Mouse (Mus musculus): ENCODE results near the gene Foxg1. TPM values are rescaled to one million over a fixed set of nuclear protein-coding genes. Genes with fewer than 3 reads are reported as not detected.

Foxg1 gene
- polyA plus RNA-seq, 1 experiment from 2014 or later, result 4.7 TPM

DNA sequence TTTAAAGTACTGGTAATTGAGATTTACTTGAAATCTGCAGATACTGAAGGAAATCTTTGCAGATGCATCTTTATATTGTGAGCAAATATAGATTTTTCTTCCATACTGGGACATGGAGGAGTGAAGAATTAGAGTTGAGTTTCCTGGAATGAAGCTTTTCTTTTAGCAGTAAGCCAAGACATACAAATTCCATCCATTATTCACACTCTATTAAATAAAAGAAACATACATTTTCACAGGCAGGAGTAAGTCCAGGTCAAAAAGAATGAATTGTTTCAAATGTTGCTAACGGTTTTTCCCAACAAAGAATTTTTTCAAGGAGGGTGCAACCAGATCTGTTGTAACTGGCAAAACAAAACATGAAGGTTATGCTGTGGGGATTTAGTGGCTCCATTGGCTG, 17.2 kb downstream of the Foxg1 start:
- Histone ChIP-seq H3K9me3 (no peaks in the 10 kb centered on the region), H3K4me1 (peaks cover 13% of the 10 kb centered on the region), H3K27me3 (replicated peaks; ENCODE audit: low read depth, poor library complexity, severe bottlenecking) (peaks cover 95% of the 10 kb centered on the region), H3K36me3 (replicated peaks) (no peaks in the 10 kb centered on the region), H3K4me3 (no peak overlapping the region), H3K27ac (replicated peaks) (no peak overlapping the region; the same call in 1 of the 2 replicates)
- 2% methylated on average over 1 of the region's 1 CpGs for WGBS
- no peak for DNase-seq (ENCODE audit: low spot score)

DNA sequence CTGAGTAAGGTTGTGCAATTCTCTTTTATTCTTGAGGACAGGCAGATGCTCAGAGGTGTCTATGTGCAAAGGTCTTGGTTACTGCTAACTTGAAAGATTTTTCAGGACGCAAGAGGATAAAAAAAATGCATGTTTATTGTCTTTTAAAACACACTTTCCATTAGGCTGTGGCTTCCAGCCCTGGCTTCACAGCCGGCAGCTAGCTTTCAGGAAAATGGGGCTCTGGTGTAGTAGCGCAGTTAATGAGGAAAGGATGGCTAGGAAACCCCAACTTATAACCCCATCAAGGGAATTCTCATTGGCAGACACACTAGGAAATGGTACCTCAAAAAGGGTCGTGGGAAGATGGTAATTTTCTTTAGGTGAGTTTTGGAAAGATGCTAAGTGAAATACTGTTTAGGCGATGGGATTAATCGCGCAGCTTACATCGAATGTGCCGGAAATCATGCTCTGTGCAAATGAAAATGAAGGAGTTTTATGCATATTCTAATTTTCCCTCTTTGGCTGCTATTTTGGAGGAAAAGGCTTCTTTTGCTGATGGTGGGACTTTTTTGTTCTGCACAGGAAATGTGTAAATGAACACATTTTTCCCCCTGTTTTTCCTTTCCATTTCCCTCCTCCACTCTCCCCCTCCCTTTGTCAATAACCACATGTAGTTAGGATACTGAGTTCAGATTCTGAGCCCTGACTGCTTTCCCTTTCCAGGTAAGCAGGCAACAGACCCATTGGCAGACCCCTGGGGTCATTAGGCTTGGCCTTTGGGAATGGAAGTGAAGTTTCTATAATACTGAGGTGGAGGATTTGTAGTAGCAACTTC, 17.8 kb downstream of the Foxg1 start:
- peaks cover 95% of the 10 kb centered on the region for H3K27me3 ChIP-seq (replicated peaks; ENCODE audit: low read depth, poor library complexity, severe bottlenecking)
- DNase-seq (ENCODE audit: low spot score), result no peak
- WGBS, result under 1% methylated on average over 9 of the region's 9 CpGs

GRCm38 (mm10) chr12:49400853-49401118, 18.3 kb downstream of the Foxg1 start:
- no peaks in the 10 kb centered on the region for H3K36me3 ChIP-seq (replicated peaks)
- no peak for DNase-seq (ENCODE audit: low spot score)
- H3K4me1 ChIP-seq, result peaks cover 13% of the 10 kb centered on the region
- peak overlapping the region; percentile 87; the same call in 1 of the 2 replicates for H3K27ac ChIP-seq (replicated peaks)
- peak overlapping the region; percentile 64 for H3K4me3 ChIP-seq
- H3K27me3 ChIP-seq (replicated peaks; ENCODE audit: low read depth, poor library complexity, severe bottlenecking), result peaks cover 90% of the 10 kb centered on the region
- under 1% methylated on average over 8 of the region's 8 CpGs for WGBS
- H3K9me3 ChIP-seq, result no peaks in the 10 kb centered on the region

More for the DNA sequence above, 17.8 kb downstream of the Foxg1 start:
- Histone ChIP-seq H3K4me1 (peaks cover 13% of the 10 kb centered on the region), H3K36me3 (replicated peaks) (no peaks in the 10 kb centered on the region), H3K9me3 (no peaks in the 10 kb centered on the region), H3K27ac (replicated peaks) (no peak overlapping the region; the same call in 1 of the 2 replicates), H3K4me3 (peak overlapping the region; percentile 64)

DNA sequence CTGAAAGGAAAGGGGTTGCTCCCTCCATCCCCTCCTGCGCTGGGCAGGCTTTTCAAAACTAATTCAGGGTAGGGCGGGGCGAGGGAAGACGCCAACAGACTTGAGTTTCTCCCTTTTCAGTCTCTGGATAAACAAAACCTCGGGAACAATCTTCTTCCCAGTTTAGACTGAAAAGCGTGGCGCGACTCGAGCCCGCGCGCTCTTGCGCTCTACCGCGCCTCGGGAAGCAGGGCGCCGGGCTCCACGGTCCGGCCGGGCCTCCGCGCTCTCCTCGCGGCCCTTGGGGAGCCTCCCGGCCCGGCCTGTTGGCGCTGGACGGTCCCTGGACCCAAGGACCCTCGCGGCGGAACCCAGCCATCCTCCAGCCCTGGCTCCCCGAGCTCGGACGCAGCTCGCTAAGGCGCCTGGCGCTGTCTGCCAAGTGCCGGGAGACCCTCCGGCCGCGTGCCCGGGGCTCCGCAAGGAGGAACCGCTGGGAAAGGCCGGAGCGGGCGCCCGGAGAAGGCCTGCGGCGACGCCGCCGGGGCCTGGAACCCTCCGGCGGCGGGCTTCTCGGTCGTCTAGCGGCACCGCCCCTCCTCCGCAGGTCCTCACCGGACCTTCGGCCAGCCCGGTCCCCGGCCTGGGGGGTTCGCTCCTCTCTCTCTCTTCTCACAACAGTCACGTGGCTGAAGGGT, 18.8 kb downstream of the Foxg1 start:
- WGBS, result under 1% methylated on average over 68 of the region's 68 CpGs
- Histone ChIP-seq H3K4me3 (peak overlapping the region; percentile 64), H3K4me1 (peaks cover 13% of the 10 kb centered on the region), H3K36me3 (replicated peaks) (no peaks in the 10 kb centered on the region), H3K27ac (replicated peaks) (peak overlapping the region; percentile 87), H3K27me3 (replicated peaks; ENCODE audit: low read depth, poor library complexity, severe bottlenecking) (peaks cover 88% of the 10 kb centered on the region), H3K9me3 (no peaks in the 10 kb centered on the region)
- peak; percentile 72 for DNase-seq (ENCODE audit: low spot score)

DNA sequence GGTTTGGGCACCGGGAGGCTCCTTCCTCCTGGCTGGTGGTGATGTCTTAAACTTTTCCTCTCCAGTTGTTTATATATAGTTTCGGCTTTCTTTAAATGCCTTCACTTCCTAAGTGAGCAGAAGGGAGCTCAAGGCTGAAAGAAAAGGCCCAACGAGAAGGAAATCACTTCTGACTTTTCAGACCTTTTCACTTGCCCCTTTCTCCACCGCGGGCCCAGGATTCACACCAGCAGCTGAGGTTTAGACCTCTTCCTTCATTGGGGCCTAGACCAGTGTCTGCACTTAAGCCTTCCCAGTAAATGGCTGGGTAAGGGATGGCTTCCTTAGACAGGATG, 19.3 kb downstream of the Foxg1 start:
- no peak for DNase-seq (ENCODE audit: low spot score)
- H3K4me3 ChIP-seq, result peak overlapping the region; percentile 64
- peak overlapping the region; percentile 87 for H3K27ac ChIP-seq (replicated peaks)
- under 1% methylated on average over 5 of the region's 5 CpGs for WGBS
- peaks cover 83% of the 10 kb centered on the region for H3K27me3 ChIP-seq (replicated peaks; ENCODE audit: low read depth, poor library complexity, severe bottlenecking)
- H3K9me3 ChIP-seq, result no peaks in the 10 kb centered on the region
- peaks cover 13% of the 10 kb centered on the region for H3K4me1 ChIP-seq
- H3K36me3 ChIP-seq (replicated peaks), result no peaks in the 10 kb centered on the region

DNA sequence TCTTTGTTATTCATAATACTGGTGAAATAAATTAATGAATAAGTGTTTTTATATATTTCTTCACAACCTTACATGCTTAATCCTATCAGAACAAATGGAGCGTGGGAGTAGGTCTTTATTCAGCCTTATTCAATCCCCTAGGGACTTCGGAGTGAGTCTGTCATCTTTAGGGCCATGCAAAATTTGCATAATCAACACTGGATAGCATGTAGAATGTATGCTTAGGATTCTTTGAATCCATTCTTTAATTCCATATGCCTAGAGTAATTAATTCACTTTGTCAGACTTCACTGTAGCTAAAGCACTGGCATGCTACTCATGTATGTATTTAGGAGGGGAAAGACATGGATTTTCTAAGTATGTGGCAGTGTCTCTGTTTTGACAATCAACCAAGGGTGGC, 27.4 kb downstream of the Foxg1 start:
- Histone ChIP-seq H3K36me3 (replicated peaks) (no peaks in the 10 kb centered on the region), H3K9me3 (no peaks in the 10 kb centered on the region), H3K27ac (replicated peaks) (no peak overlapping the region), H3K27me3 (replicated peaks; ENCODE audit: low read depth, poor library complexity, severe bottlenecking) (peaks cover 18% of the 10 kb centered on the region; the same call in 1 of the 2 replicates), H3K4me3 (no peak overlapping the region), H3K4me1 (no peaks in the 10 kb centered on the region)
- DNase-seq (ENCODE audit: low spot score), result no peak
- WGBS, result 63% methylated on average over 2 of the region's 2 CpGs

- no peaks in the 10 kb centered on the region for H3K9me3 ChIP-seq
- WGBS, result 69% methylated on average over 3 of the region's 3 CpGs
- 0 out of 2 replicates have a peak, but pooled peaks cover 4% of the 10 kb centered on the region for H3K4me1 ChIP-seq
- DNase-seq (ENCODE audit: low spot score), result no peak
- H3K27ac ChIP-seq (replicated peaks), result no peak overlapping the region
- H3K4me3 ChIP-seq, result no peak overlapping the region
- no peaks in the 10 kb centered on the region for H3K36me3 ChIP-seq (replicated peaks)
- no peaks in the 10 kb centered on the region for H3K27me3 ChIP-seq (replicated peaks; ENCODE audit: low read depth, poor library complexity, severe bottlenecking)
Measured at GRCm38 (mm10) chr12:49417963-49418362, 35.5 kb downstream of the Foxg1 start.

Other genes starting within 250 kb of the Foxg1 start
- 0.11 and 0.21 TPM in 2 replicates for gene Gm43517, start 2.5 kb downstream of the Foxg1 start, polyA plus RNA-seq (2016; fragmentation: Nextera tagmentation; extraction: Ambion mirVana)

Data from embryonic facial prominence, embryonic 10.5 days (tissue).